Mouse (Mus musculus): ENCODE results near the gene Cyp2u1. TPM values are rescaled to one million over a fixed set of nuclear protein-coding genes. Genes with fewer than 3 reads are reported as not detected.

Gene Cyp2u1
- total RNA-seq, 4 experiments from 2014 or later = 17.3 to 19.3 (median 18.1) TPM

DNA sequence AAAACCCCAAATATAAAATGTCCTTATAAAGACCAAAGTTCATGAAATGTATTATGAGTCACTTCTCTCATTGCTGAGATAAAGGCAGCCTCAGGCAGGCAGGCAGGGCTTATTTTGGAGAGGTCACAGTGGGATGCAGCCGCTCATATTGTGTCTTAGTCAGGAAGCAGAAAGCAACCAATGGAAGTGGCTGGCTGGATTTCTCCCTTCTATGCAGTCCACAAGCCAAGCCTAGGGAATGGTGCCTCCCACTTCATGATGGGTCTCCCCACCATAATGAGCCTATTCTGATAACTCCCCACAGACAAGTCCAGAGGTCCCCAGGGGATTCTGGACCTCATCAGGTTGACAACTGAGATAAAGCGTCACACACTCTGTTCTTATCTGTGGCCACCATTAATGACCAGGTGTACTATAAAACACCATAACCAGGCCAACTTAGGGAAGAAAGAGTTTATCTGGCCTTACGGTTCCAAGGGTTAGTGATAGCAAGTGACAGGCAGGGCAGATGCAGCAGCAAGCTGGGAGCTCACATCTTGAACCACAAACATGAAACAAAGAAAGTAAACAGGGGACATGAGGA is 47.5 kb downstream of the Cyp2u1 start:
- no peak for DNase-seq (ENCODE audit: low spot score in 2 of 2)

DNA sequence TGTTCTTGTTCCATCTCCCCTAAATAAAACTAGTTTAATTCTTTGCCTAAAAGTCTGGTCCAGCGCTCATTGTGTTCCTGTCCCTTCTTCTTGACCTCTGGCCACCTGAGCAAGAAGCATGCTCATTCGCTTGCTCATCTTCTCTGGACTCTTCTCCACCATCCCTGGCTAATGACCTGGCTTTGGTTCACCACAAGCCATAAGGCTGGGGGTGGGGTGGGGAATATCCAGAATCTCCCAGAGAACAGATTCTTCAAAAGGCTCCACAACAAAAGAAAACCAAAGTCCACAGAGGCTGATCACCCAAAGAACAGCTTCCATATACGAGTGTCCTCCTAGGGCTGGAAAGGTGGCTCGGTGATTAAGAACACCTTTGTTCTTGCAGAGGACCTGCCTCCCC is 48.0 kb downstream of the Cyp2u1 start:
- no peak for DNase-seq (ENCODE audit: low spot score in 2 of 2)

DNA sequence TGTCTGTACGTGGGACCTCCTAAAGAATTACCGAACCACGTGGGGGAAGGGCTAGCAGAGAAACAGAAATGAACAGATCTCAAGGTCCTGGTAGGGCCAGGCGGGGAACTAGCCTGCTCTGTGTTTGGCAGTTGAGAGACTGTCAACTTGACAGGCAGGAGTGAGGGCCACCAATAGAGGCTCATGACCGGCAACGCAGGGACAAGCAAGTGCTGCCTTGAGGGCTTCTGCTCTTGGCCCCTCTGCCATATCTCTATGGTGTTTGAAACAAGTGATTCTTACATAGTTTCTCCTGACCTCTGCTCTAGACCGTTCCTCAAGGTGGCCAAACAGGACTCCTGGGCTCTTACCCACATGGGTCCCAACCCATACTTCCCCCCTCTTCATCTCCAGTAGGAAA is 51.4 kb downstream of the Cyp2u1 start:
- DNase-seq (ENCODE audit: low spot score in 2 of 2) = no peak

DNA sequence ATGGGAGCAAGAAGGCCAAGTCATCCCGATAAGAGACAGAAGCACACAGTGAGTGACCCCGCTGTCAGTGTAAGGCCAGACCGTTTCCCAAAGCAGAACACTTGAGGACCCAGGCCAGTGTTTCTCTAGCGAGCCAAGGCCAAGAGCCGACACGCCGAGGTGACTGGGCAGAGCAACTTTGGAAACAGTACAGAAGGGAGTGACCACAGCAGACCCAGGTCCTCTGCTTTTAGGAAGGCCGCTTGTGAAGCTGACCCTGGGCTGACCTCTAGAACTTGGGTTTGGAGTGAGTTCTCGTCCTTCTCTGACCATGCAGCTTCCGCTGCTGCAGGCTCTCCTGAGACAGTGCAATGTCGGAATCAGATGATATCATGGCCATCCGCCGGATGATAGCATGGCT is 52.0 kb downstream of the Cyp2u1 start:
- DNase-seq (ENCODE audit: low spot score in 2 of 2) = no peak

DNA sequence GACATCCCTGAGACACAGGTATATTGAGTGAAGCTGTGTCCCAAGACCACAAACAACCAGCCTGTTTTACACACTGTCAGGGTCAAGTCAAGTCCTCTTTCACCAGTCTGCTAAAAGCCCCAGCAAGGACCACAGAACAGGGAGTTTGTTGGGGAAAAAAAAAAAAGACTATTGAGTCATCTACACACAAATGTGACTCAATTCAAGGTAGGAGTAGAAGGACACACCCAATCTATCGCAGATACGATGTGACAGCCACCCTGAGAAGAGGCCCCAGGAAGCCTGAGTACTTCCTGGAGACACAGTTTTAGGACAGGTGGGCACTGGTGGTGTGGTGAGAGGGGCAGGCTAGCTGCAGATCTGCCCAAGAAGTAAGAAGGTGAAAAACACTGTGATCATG is 52.7 kb downstream of the Cyp2u1 start:
- DNase-seq (ENCODE audit: low spot score in 2 of 2) = no peak

DNA sequence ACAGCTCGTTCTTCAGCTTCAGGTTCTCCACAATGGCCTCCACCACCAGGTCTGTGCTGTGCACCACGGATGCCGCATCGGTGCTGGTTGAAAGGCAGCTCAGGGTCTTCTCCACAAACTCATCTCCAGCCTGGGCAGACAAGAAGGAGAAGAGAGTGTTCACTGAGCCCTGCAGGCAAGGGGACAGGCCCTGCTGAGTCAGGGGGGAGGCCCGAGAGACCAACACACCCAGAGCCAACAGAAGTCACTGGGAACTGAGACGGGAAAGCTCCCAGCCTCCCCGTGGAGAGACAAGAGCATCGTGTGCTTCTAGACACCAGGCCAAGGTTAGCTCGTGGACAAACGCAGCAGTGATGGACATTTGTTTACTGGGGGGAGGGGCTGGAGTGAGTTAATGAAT is 54.6 kb downstream of the Cyp2u1 start:
- DNase-seq (ENCODE audit: low spot score in 2 of 2) = no peak

DNA sequence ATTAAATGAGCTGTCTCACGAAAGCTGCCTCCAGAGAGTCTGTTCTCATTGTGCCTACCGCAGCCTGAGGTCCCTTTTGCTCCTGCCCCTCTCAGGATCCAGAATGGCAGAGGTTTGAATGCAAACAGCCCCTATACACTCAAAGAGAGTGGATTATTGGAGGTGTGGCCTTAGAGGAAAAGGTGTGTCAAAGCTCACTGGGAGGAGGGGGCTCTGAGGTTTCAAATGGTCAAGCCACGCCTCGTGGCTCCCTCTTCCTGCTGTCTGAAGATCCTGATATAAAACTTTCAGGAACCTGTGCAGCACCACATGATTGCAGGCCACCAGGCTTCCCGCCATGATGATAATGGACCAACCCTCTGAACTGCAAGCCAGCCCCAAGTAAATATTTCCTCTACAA is 55.2 kb downstream of the Cyp2u1 start:
- DNase-seq (ENCODE audit: low spot score in 2 of 2) = no peak

DNA sequence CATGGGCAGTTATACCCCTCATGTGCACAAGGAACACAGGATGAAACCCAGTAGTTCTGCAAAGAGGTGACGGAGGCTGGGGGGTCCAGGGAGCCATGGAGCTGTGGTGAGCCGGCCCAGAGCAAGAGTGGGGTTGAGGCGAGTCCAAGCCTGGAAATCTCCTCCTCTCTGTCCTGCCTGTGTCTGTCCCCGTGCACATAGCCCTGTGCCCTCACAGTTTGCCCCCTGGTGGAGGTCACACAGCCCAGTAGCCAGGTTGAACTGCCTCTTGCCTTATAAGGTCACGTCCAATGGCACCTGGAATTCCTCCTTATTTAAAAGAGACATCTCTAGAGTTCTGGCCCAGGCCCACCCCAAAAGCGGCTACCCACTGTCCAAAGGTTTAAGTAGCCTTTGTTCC is 55.6 kb downstream of the Cyp2u1 start:
- no peak for DNase-seq (ENCODE audit: low spot score in 2 of 2)

DNA sequence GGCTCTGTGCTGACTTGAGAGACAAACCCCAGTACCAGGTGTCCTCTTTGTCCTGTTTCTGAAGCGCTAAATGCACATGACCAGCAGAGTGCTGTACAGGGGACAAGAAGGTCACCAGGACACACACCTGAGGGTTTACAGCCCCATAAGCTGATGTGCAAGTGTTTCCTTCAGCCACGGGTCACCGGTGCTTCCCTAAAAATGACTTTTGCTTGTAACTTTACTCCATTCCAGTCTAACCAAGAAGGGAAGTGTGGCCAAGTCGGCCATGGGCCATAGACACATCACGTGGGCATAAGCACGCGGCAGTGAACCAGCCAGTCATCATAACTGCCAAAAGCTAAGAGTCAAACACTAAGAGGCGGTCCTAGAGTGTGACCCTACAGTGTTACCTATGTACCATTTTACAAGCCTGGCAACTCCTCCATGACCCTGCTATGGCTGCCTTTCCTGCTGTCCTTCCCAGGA is 56.4 kb downstream of the Cyp2u1 start:
- no peak for DNase-seq (ENCODE audit: low spot score in 2 of 2)

DNA sequence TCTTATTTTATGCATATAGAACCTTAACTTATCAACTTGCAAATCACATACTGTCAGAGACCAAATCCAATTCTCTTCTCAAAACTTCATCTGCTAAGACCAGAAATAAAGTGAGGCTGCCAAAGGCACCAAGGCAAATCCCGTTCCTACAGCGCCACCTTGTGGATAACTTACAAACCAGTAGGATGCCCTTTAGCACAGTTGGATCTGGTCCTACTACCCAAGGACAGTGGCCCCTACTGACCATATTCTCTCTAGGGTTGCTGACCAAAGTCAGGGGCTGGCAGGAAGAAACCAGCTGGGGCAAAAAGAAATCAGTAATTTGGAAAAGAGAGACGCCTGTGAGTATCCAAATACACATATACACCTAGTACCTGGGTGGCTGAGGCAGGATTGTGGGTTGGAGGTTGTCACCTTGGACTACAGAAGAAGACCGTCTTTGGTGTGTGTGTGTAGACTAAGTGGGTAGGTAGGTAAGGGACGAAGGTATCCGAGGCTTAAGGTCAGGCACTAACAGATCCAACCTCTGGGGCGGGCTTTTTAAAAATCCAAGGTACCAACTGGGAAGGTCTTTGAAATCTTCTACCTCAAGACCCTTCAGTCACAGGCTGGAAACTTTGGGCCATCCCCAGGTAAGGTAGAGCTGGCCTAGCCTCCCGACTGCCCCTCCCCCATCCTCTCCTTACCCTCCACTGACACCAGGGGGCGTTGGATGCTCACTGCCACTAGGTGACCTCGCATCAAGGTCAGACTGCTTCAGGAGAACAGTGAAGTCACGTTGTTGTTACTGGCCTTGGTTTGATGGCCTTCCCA is 57.1 kb downstream of the Cyp2u1 start:
- peak; percentile 44 to 59 for DNase-seq (ENCODE audit: low spot score in 2 of 2)

Other genes with a start within 250 kb of the Cyp2u1 start
- 10 to 100 TPM in 1 of 4 experiments, 1 to 10 TPM in 3; 6.0 to 10.8 (median 6.5) TPM for gene Lef1, start 192.8 kb downstream of the Cyp2u1 start, total RNA-seq (2022)
- gene Hadh, start 31.1 kb downstream of the Cyp2u1 start, total RNA-seq (2022) = 10 to 100 TPM; 19.1 to 28.0 (median 24.6) TPM
- gene Sgms2, start 188.2 kb upstream of the Cyp2u1 start, total RNA-seq (2022) = 1 to 10 TPM; 2.1 to 3.7 (median 2.4) TPM